26 mouse cellular contexts compared by ENCODE assay signal in genomic region chr3:149104080-149104479, GRCm38 (mm10).
DNase-seq lines count a peak whose midpoint lies in the region; ATAC-seq and TF ChIP-seq lines count a peak whose summit lies in the region.
"Had no signal": no experiment of that assay in that cellular context is flagged by ENCODE, and none has a peak within 500 bp of the region (broad histone marks: within the 10 kb centered on the region; RNA-seq: fewer than 3 reads in every experiment).

No protein-coding gene starts in this region.

- H3K4me3 ChIP-seq in heart, embryonic 10.5 days: no peak overlapping the region
- H3K4me3 ChIP-seq in cerebellum, adult 2 months (replicated peaks; ENCODE audit: insufficient read depth, low read depth, low read length): no peak overlapping the region
- H3K4me3 ChIP-seq in intestine, embryonic 15.5 days (replicated peaks): no peak overlapping the region
- H3K4me3 ChIP-seq: embryonic facial prominence, embryonic 13.5 days; gastrocnemius, adult 2 months; hindbrain, embryonic 12.5 days; liver, embryonic 13.5 days; lung, embryonic 15.5 days; neural tube, embryonic 15.5 days; stomach, embryonic 15.5 days had no signal

- H3K9me3 ChIP-seq in heart, embryonic 10.5 days: no peaks in the 10 kb centered on the region
- no peaks in the 10 kb centered on the region for H3K9me3 ChIP-seq in intestine, embryonic 15.5 days
- H3K9me3 ChIP-seq: embryonic facial prominence, embryonic 13.5 days; hindbrain, embryonic 12.5 days; liver, embryonic 13.5 days; lung, embryonic 15.5 days; neural tube, embryonic 15.5 days; stomach, embryonic 15.5 days had no signal

- no peaks in the 10 kb centered on the region for H3K36me3 ChIP-seq in heart, embryonic 10.5 days
- no peaks in the 10 kb centered on the region for H3K36me3 ChIP-seq in intestine, embryonic 15.5 days
- H3K36me3 ChIP-seq: embryonic facial prominence, embryonic 13.5 days; hindbrain, embryonic 12.5 days; liver, embryonic 13.5 days; lung, embryonic 15.5 days; neural tube, embryonic 15.5 days; stomach, embryonic 15.5 days had no signal

- no peak overlapping the region for H3K27ac ChIP-seq in heart, embryonic 10.5 days
- no peak overlapping the region for H3K27ac ChIP-seq in cerebellum, adult 2 months (ENCODE audit: insufficient read depth, low read length)
- H3K27ac ChIP-seq in intestine, embryonic 15.5 days: no peak overlapping the region
- H3K27ac ChIP-seq: embryonic facial prominence, embryonic 13.5 days; gastrocnemius, adult 2 months; hindbrain, embryonic 12.5 days; liver, embryonic 13.5 days; lung, embryonic 15.5 days; neural tube, embryonic 15.5 days; stomach, embryonic 15.5 days had no signal

- H3K27me3 ChIP-seq in heart, embryonic 10.5 days (ENCODE audit: insufficient read depth, poor library complexity, severe bottlenecking): peaks cover 5% of the 10 kb centered on the region; the same call in 1 of the 2 replicates
- no peaks in the 10 kb centered on the region; the same call in 1 of the 2 replicates for H3K27me3 ChIP-seq in cerebellum, adult 2 months (ENCODE audit: control insufficient read depth, insufficient read depth, low read length)
- no peaks in the 10 kb centered on the region for H3K27me3 ChIP-seq in intestine, embryonic 15.5 days (replicated peaks)
- H3K27me3 ChIP-seq: embryonic facial prominence, embryonic 13.5 days; hindbrain, embryonic 12.5 days; liver, embryonic 13.5 days; lung, embryonic 15.5 days; stomach, embryonic 15.5 days had no signal

- H3K4me2 ChIP-seq in intestine, embryonic 15.5 days (replicated peaks): no peak overlapping the region
- H3K4me2 ChIP-seq: embryonic facial prominence, embryonic 13.5 days; hindbrain, embryonic 12.5 days; liver, embryonic 13.5 days; lung, embryonic 15.5 days; neural tube, embryonic 15.5 days; stomach, embryonic 15.5 days had no signal

- DNase-seq in heart, adult 11 months: peak; percentile 54
- DNase-seq in heart, embryonic 10.5 days (ENCODE audit: low spot score): no peak
- DNase-seq in NIH3T3 (ENCODE audit: low read depth): peak; percentile 19
- DNase-seq in adrenal gland, postnatal 14 days: peak; percentile 44
- DNase-seq in T-cell, adult 2 months (ENCODE audit: low spot score): no peak
- DNase-seq in cerebellum, adult 2 months: no peak
- DNase-seq: cerebellum, adult 9-10 months; cerebellum, postnatal 36 days; embryo, embryonic 11 days; gastrocnemius, adult 2 months; gastrocnemius, postnatal 36 days; heart, postnatal 36 days; kidney, adult 11 months; kidney, postnatal 14 days; layer of hippocampus, adult 9-11 months; liver, embryonic 13.5 days; lung, postnatal 4 days; midbrain, embryonic 14.5 days; right cerebral cortex, postnatal 25 days had no signal

- peak; percentile 88 for ATAC-seq in granulocyte monocyte progenitor cell, adult 5-6 weeks (replicated peaks; ENCODE audit: poor library complexity, severe bottlenecking)
- ATAC-seq in intestine, embryonic 15.5 days: no peak

- no peak for TF ChIP-seq CTCF in cerebellum, adult 2 months (IDR thresholded peaks at IDR 0.05; ENCODE audit: borderline replicate concordance, insufficient read depth, low read depth, low read length)

- no peak for TF ChIP-seq POLR2A in cerebellum, adult 2 months (IDR thresholded peaks at IDR 0.05; ENCODE audit: borderline replicate concordance, insufficient read depth, low read length)

- peaks cover 13% of the 10 kb centered on the region; the same call in 1 of the 2 replicates for H3K4me1 ChIP-seq in heart, embryonic 10.5 days
- no peaks in the 10 kb centered on the region for H3K4me1 ChIP-seq in cerebellum, adult 2 months (ENCODE audit: control insufficient read depth, insufficient read depth, low read length)
- H3K4me1 ChIP-seq in intestine, embryonic 15.5 days (replicated peaks): no peaks in the 10 kb centered on the region
- H3K4me1 ChIP-seq: hindbrain, embryonic 12.5 days; liver, embryonic 13.5 days; lung, embryonic 15.5 days; stomach, embryonic 15.5 days had no signal

- WGBS in heart, embryonic 10.5 days: 87% methylated on average over 6 of the region's 6 CpGs
- WGBS in cerebellum, adult 2 months: 89% methylated on average over 6 of the region's 6 CpGs
- 82% methylated on average over 6 of the region's 6 CpGs for WGBS in intestine, embryonic 15.5 days

- no peak overlapping the region for H3K9ac ChIP-seq in intestine, embryonic 15.5 days
- H3K9ac ChIP-seq: embryonic facial prominence, embryonic 13.5 days; hindbrain, embryonic 12.5 days; liver, embryonic 13.5 days; lung, embryonic 15.5 days; neural tube, embryonic 15.5 days; stomach, embryonic 15.5 days had no signal

Comparison
In these comparisons a context has a peak if more than half of its experiments do, and no peak if none do; other contexts are left out.
1. DNase-seq: peak in heart, adult 11 months (single experiment), NIH3T3 (single experiment) and adrenal gland, postnatal 14 days (single experiment); none in heart, embryonic 10.5 days (single experiment), T-cell, adult 2 months (single experiment) and cerebellum, adult 2 months (0 of 2).